Mouse (Mus musculus) heart, postnatal 4 days (tissue): ENCODE results near the gene Soga3. TPM values are rescaled to one million over a fixed set of nuclear protein-coding genes. Genes with fewer than 3 reads are reported as not detected.
A peak's percentile ranks its signal among the peaks of the same experiment; 100 is the strongest.

Experiments
- DNase-seq: peaks from one replicate; pipeline ENCODE4 v3.0.0; 2021
- total RNA-seq, 2 experiments: library from RNA; stranded (reverse); gene quantifications; 2 replicates each; pipeline ENCODE4 v1.2.3; 2021

Gene Soga3
- total RNA-seq = under 1 TPM in 1 of 2 experiments, not detected in 1; 0.25 TPM

DNA sequence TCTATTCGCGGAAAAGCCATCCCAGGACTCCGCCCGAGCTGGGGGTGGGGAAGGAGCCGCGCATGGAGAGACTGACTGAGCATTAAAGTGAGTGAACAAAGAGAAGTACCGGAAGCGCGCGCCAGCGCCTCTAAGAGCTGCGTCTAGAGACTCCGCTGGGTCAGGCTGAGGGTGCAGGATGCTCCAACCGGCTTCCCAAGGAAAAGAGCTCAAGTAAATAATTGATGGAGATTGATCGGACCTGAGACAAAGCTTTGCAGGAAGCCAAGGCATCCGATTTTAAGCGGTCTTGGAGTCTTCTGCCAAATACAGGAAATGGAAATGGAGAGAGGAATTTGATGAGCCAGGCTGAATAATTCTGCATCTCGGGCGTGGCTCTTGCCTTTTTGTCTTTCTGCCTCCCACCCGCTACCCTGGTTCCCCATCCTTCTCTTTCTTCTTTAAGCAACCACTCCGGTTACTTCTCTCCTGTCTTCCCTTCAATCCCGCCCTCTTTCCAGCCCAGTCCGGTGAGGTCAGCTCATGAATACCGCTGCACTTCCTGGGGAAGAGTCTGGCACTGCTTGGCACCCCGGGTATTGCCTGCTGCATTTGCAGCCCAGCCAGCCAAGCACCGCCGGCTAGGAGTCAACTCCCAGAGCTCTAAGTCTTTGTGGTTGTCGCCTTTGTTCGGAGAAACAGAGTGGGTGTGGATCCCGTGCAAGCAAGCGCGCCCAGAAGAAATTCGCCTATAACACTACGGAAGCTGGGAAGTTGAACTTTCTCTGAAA, at the start of gene Soga3:
Soga3 (plus strand) TSS at position 274 of the 770 bp plus-strand sequence.
- DNase-seq = no peak

DNA sequence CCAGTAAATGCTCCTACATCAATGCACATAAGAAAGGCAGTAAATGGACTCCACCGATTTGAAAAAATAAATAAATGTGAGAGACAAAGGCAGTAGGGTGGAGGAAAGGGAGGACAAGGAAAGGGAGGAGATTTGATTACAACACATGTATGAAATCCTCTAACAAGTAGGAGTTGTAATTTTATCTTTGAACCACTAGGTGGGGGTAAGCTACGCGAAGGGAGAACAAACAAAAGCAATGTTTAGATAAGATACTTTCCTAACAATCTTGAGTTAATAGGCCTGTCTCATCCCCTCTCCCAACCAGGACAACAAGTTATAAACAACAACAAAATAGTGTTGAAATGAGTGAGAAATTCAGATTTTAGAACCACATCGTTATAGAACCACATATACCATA, 36.7 kb upstream of the Soga3 start:
- no peak for DNase-seq

DNA sequence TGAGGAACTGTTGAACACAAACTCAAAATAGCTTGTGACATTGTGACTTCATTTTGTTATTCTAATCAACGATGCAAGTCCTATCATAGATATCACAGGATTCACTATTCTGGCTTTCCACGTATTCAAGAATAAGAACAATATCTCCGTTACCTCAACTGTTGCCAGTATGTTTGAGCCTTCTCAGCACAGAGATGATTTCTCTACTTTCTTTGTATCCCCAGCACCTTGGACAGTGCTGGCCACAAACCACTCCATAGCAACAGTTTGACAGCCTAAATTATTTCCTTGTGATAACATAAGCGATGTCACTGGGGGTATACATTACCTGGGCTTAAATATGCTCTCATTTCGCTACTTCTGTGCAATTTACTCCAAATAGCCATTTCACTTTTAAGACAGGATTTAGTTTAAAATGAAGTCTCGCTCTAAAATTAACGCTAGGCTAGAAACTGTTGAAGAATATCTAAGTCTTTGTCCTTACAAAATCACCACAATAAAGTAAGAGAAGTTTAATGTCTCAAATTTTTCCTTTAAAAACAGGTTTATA, 1.0 kb upstream of the Soga3 start:
- DNase-seq = no peak

DNA sequence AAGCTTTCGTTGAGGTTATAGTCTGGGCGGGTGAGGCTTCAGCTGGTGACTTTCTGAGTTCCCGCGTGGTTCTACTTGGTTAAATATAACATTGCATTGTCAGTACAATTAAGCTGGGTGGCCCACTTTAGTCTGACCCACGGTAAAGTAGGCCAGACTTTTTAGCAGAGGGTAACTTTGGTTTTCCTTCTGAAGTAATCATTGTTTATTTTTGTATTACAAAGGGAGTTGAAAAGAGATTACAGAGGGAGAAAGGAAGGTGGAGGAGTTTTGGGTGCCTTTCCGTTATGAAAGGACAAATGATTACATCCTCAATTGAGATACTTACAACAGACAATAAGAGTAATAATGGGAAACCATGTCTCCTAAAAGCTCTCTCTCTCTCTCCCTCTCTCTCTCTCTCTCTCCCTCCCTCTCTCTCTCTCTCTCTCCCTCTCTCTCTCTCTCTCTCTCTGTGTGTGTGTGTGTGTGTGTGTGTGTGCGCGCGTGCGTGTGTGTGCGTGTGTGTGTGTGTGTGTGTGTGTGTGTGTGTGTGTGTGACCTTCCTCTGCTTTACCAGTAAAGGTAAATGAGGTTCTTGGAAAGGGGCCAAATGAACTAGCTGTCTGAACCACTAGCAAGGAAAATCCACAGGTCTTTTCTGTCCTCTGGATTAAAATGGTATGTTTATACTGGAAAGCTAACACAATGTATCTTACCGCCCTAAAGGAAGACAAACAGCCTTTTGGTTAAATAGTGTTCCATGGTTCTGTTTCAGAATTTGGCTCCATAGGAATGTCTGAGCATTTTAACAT, 1.2 kb downstream of the Soga3 start:
- DNase-seq = no peak

DNA sequence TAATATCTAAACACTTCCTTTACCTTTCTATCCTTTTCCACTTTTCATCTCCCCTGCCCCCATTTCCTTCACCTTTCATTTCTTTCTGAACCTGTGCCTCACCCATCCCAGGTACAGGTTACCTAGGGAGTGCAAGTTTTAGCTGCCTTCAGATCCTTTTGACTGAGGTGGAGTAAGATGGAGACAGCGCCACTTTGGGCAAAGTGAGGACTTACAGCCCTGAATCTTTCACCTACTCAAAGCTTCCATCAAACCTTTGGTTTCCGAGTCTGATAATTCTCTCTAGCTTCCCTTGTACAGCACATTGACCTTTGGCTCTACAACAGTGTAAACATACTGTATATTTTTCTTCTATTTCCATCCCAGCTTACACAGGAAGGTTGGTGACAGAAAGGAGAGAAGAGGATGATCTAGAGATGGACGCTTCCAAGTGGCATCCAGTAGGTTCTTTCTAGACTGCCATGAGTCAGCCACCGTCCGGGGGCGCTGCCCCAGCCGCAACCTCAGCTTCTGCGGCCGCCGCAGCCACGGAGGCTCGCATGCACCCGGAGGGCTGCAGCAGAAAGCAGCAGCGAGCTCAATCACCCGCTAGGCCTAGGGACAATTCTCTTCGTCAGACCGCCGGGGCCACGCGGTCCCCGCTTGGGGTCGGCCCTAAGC, 2.7 kb downstream of the Soga3 start:
- no peak for DNase-seq

DNA sequence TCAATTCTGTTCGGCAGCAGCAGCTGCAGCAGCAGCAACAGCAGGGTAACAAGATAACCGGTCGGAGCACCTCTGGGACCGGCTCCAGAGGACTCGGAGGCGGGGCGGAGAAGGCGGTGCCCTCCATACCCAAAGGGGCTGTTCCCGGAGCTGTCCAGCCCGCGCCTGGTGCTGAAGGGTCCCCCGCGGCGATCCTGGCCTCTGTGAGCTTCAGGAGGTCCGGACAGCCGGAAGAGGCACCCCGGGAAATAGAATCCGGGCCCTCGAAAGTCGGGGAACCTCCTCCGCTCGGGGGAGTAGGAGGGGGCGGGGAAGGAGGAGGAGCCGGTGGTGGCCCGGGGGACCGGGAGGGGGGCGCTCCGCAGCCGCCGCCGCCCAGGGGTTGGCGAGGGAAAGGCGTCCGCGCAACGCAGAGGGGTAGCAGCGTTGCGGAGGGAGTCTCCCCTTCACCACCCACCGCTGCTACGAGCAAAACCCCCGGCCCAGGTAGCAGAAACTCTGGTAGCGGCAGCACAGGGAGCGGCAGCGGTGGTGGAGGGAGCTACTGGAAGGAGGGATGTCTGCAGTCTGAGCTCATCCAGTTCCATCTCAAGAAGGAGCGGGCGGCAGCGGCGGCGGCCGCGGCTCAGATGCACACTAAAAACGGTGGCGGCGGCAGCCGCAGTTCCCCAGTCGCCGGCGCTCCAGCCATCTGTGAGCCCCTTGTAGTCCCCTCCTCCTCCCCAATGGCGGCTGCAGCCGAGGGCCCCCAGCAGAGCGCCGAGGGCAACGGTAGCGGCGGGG, 3.4 kb downstream of the Soga3 start:
- DNase-seq = peak; percentile 86

DNA sequence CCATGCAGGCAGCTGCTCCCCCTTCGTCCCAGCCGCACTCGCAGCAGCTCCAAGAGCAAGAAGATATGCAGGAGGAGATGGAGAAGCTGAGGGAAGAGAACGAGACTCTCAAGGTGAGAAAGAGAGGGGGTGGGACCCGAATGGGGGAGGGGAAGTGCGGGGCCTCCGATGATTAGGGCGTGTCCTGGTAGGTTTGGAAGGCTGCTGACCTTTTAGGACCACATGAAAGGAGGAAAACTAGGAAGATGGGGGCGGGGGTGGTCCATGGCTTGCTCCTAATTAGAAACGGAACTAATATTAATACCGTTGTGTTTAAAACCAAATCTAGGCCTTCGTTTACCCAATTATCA, 4.0 kb downstream of the Soga3 start:
- DNase-seq = no peak

DNA sequence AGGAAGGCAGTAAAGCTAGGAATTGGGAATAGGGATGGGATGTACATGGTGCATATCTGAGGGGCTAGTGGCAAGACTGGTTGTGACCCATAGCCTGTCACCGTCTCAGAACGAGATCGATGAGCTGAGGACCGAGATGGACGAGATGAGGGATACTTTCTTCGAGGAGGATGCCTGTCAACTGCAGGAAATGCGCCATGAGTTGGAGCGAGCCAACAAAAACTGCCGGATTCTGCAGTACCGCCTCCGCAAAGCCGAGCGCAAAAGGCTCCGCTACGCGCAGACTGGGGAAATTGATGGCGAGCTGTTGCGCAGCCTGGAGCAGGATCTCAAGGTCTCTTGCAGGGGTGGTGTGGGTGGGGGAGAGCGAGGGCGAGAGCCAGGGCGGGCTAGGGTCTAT, 4.4 kb downstream of the Soga3 start:
- DNase-seq = no peak

DNA sequence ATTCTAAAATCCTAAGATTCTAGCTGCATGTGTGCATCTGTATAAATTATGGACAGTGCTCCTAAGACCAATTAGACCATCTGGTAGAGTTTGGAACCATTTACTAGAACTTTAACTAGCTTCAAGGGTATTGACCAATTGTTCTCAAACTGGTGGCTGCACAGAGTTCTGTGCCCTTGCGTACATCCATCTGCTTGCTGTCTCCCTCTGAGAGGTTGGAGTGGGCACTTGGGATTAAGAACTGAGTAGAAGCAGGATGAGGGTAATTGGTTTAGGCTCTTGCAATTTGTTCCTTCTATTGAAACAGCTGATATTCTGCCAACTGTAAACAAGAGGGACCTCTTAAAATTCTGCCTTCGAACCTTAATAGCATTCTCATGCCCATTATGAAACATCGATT, 11.7 kb downstream of the Soga3 start:
- no peak for DNase-seq

DNA sequence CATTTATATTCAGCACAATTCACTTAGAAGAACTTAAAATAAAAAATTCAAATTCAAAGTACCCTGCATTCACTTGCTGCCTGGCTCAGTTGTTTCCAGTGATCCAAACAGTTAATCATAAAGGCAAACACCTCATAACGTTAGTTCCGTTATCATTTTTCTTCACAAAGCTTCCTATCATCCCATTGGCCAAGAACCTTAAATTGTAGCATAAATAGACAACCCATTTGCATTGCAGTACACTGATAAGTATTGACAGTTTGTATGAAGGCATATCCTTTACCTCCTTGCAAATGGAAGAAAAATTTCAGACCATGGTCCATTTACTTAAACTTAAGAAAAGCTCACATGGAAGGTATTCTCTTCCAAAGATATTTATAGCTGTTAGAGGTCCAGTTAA, 18.0 kb downstream of the Soga3 start:
- no peak for DNase-seq

DNA sequence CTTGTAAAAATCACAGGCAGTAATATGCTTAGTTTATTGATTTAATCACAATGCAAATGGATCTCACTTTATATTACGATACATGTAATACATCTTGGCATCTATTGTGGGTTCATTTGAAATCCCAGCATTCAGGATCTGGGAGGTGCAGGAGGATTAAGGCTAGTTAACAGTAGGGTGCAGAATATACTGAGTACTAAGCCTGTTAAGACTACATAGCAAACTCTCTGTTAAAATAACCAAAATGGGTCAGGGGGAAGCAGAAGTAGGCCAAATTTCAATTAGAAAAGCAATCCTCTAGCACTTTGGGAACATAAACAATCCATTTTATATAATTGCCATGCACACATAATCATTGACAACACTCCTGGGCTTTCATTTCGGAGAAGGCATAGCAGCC, 30.1 kb downstream of the Soga3 start:
- no peak for DNase-seq

DNA sequence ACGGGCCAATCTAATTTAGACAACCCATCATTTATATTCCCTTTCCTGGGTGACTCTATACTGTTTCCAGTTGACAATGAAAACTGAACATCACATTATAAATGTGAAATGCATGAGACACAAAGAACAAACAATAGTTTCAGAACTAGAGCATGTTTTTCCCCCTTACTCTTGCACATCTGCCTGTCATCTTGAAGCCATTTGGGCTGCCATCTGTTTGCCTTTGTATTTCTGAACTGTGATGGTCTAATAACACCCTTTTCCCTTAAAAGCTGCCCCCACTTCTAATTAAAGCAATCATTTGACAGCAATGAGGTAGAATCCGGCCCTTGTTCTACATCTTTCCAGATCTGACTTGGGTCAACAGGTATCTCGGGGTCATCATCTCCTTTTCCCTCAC, 32.0 kb downstream of the Soga3 start:
- no peak for DNase-seq

DNA sequence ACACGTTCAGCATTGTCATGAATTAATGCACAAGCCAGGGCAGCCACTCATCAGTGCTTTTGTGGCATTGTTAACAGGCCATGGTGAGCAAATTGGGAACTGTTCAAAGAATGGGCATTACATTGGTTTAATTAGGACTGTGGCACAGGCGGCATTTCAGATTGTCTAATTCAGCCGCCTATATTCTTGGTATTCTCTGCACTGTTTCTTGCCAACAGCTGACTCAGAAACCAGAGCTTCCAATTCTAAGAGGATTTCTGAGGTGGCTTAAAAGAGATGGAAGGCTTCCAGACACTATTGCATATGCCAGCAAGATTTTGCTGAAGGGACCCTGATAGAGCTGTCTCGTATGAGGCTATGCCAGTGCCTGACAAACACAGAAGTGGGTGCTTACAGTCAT, 33.2 kb downstream of the Soga3 start:
- no peak for DNase-seq

DNA sequence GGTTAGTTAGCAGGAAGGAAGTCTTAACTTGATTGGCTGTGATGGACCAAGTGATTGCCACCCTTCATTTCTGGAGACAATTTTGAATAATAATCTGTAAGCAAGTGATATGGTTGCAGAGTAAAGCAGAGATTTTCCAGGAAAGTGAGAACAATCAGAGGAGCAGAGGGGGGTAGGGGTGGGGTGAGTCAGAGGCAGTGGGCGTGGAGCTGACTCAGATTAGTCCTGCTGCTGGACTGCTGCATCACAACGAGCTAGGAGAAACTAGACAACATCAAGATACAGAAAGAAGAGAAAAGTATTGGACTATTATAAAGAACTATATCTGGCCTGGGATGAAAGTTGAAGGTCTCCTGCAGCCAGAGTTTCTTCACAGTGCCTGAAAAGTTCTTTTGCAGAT, 34.4 kb downstream of the Soga3 start:
- DNase-seq = no peak

DNA sequence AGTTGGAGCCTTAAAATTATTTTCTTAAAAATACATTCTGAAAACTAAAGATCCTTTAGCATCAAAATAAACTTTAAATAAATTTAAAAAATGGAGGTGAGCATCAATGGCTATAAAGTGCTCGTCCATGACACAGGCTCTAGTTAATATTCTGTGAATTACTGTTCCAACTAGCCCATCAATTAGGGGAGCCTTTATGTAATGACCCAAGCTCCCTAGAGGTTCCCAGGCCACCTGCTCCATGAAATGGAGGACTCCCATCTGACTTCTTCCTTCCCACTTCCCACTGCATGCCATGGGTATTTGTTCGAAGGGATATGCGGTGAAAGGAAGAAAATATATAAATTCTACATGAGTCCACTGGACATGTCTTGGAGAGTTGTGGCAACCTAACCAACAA, 36.6 kb downstream of the Soga3 start:
- no peak for DNase-seq

DNA sequence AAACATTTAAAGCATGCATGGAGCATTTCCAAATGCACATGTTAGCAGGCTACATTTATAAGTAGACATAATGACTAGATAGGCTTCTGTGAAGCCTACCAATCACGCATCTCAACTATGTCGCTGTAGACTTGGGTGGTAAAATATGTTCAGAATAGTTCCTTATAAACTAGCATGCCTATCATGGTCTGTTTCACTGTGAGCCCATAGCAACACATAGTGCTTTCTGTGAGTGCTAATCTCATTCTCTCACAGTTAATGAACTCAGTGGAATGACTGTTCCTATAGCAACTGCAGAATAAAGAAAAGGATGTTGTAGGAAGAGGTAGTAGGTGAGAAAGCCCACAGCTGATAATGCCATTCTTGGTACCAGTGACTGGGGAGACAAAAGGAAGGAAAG, 37.4 kb downstream of the Soga3 start:
- DNase-seq = no peak

DNA sequence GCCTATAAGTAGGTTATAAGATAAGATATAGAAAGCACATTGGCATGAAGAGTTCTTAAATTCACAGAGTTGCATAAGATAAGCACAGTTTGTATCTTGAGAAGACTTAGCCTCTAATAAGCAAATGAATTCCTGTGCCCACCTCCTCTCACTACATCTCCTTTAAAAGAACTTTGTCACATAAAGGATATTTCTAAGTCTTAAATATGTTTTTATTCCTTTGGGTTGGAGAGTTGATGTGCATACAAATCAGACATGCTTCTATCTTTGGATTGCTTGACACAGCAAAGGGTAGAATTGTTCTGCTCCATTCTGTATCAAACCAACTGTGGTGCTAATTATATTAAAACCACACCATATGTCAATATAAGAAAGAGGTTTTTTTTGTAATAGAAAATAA, 50.1 kb downstream of the Soga3 start:
- no peak for DNase-seq

DNA sequence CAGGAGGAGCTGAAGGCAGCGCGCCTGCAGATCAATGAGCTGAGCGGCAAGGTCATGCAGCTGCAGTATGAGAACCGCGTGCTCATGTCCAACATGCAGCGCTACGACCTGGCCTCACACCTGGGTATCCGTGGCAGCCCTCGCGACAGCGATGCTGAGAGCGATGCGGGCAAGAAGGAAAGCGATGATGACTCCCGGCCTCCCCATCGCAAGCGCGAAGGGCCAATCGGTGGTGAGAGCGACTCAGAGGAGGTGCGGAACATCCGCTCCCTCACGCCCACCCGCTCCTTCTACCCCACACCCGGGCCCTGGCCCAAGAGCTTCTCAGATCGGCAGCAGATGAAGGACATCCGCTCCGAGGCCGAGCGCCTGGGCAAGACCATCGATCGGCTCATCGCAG, 53.2 kb downstream of the Soga3 start:
- no peak for DNase-seq

DNA sequence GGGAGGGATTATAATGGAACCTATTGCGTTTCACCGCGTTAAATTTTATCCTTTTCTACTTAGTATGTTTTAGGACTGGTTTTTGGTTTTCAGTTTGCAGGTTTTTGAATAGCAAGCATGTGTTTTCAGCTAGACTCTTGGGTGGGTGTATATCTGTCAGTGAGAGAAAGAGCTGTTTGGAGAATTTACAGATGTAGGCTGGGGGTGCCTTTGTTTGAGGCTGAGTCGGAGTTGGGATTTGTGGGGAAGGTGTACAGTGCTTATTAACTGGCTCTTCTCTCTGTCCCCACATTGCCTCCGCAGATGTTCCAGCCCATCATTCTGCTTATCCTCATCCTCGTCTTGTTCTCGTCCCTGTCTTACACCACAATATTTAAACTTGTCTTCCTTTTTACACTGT, 55.0 kb downstream of the Soga3 start, which contains the start of gene Gm49353:
Gm49353 (plus strand) TSS at position 313 of the 400 bp plus-strand sequence.
- DNase-seq = no peak

DNA sequence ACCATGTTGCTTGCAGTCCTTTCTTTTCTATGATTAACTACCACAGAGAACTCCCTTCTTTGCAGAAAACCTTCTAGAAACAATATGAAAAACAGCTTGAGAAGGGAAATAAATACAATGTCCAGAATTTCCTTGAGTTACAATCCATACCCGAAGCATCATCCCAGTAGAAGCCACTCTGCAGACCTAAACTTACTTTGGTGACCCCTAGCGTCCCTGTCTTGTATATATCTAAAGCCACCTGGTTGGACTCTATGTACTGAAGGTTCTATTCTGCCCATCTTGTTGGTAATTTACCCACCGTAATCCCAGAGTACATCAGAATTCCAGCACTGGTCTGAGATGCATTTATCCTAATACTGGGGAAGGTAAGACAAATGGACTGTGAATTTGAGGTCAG, 56.2 kb downstream of the Soga3 start:
- no peak for DNase-seq

DNA sequence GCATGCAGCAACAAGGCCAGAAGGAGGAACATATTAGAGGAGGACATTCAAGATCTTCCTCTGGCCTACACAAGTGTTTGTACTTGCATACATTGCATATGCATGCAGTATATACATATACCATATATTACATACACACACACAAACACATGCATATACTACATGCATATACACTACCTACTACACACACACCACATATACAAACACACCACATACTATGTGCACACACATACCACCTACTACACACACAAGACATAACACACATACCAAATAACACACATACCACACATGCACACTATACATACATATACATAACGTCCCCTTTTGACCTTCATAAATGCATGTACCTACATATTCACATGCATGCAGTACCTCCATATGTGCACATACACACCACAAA, 57.0 kb downstream of the Soga3 start:
- no peak for DNase-seq

DNA sequence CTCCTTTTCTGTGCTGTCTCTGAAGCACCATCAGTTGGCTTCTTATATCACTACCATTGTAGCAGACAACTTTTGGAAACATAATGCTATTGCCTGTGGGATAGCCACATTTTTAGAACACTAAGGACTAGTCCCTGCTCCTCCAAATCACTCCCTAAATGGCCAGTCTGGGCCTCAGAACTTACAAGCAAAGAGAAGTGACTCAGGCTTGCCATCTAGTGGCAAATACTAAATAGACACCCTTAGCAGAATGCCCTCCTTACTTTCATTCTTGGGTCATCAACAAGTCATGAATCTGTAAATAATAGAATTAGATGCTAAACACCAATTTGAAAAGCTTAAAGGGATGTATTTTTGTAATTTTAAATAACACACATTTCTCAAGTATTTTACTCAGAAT, 63.1 kb downstream of the Soga3 start:
- peak; percentile 22 for DNase-seq
